Mouse (Mus musculus) E14TG2a.4 (cell line): ENCODE measurements around the gene Galc.

Source experiments
- CTCF ChIP-seq: conservative IDR thresholded peaks from 2 replicates; pipeline ENCODE4 v1.5.1; 2014; ENCODE audit warnings: low read length
- NANOG ChIP-seq: IDR thresholded peaks from 2 replicates; pipeline ENCODE4 v1.6.1; 2014; ENCODE audit warnings: borderline replicate concordance, low read length, mixed read lengths

GRCm38 (mm10) chr12:98223286-98223685 lies 36.0 kb downstream of the Galc start:
- TF ChIP-seq CTCF: no peak
- no peak for TF ChIP-seq NANOG
